Mouse (Mus musculus): ENCODE data around the gene Foxn3.

Foxn3 gene

GRCm38 (mm10) chr12:99389244-99389643, 174.1 kb downstream of the Foxn3 start:
- no peak for DNase-seq (ENCODE audit: low spot score in 2 of 2)

- no peak for DNase-seq (ENCODE audit: low spot score in 2 of 2)
Measured at GRCm38 (mm10) chr12:99385897-99386834, 177.2 kb downstream of the Foxn3 start.

DNA sequence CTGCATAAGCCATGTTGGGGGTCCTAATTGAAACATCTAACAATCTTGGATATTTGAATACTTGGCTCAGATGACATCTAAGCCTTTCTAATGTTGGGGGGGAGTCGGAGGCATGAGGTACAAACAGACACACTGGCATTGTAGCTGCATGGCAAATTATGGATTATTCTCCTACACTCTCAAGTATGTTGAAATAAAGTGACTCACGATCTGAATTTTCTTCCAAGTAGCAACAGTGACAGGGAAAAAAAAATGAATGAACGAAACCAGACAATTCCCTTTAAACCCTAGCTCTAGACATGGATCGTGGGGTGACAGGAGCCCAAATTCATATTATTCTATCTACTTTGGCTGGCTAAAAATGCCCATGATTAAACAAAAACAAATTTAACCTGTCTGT, 178.3 kb downstream of the Foxn3 start:
- DNase-seq (ENCODE audit: low spot score in 2 of 2): no peak

DNA sequence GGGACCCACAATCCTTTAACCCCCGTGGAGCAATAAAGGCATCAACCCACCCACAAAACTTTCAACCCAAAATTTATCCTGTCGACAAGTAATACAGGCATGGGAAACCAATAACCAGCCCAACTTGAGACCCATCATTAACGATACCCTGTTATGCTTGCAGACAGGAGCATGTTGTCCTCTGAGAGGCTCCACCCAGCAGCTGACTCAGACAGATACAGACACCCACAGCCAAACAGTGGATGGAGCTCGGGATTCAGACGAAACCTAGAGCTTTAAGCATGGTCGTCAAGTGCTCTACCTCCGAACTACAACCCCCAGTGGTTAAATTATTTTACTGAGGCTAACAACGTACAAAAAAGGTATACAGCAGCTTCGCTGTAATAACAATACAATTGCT, 182.1 kb downstream of the Foxn3 start:
- DNase-seq (ENCODE audit: low spot score in 2 of 2): no peak

GRCm38 (mm10) chr12:99380855-99381262, 182.5 kb downstream of the Foxn3 start:
- no peak for DNase-seq (ENCODE audit: low spot score in 2 of 2)

DNA sequence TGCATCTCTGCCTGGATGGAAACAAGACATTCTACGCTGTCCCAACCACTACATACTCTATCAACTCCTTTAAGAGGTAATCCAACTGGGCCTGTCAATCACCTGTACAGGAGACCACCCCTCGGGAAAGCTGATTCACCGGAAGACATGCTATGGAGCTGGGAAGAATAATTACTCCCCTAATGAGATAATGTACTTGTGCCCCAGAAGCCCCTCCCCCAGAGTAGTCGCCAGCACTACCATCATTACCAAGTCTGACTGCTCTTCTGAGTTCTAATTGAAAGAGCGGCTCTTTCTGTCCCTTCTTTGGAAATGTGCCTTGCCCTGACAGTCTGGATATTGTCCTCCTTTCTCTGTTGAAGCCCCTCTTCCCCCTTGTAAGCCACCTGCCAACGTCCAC, 183.3 kb downstream of the Foxn3 start:
- no peak for DNase-seq (ENCODE audit: low spot score in 2 of 2)

- DNase-seq (ENCODE audit: low spot score in 2 of 2): no peak
Measured at GRCm38 (mm10) chr12:99378284-99378683, 185.1 kb downstream of the Foxn3 start.

DNA sequence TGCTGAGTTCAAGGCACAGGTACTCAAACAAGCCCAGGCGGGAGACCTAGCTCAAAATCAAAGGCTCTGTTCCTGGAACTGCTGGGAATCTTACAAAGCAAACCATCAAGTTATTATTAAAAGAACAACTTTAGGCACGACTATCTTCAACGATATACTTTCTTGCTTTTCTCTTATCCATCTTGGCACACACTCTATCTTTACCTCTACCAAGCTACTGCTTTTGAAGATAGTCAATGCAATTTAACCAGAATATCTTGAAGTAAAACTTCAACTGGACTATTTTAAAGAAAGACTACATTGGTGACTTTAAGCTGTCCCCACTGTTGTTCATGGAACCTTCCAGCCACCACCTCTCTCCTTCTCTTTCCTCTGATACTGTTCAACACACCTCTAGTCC, 185.7 kb downstream of the Foxn3 start:
- DNase-seq (ENCODE audit: low spot score in 2 of 2): no peak

GRCm38 (mm10) chr12:99377069-99377468, 186.3 kb downstream of the Foxn3 start:
- DNase-seq (ENCODE audit: low spot score in 2 of 2): no peak

DNA sequence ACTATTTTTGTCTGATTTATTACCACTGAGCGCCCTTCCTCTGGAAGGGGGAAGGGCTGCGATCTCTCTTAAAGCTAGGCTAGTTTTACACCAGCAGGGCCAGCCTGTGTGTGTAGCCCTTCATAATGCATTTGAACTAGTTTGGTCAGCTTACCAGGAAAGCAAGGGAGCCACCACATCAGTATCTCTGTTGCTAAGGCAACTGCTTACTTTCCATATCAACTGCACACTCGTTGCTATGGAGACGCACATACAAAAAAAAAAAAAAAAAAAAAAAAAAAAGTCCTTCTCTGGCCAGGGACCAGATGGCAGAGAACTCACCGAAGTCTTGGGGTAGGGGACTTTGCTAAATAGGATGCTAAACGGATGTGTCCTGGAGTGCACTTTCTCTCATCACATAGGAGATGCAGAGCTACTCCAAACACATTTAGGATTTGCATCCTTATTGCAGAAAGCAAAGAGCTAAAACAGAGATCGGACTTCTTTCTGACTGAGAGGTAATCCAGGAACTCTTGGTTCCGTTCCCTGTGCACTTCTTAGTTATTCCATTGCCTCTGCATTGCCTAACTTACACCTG, 187.4 kb downstream of the Foxn3 start:
- DNase-seq (ENCODE audit: low spot score in 2 of 2): no peak

- no peak for DNase-seq (ENCODE audit: low spot score in 2 of 2)
Measured at GRCm38 (mm10) chr12:99375426-99375825, 188.0 kb downstream of the Foxn3 start.

DNA sequence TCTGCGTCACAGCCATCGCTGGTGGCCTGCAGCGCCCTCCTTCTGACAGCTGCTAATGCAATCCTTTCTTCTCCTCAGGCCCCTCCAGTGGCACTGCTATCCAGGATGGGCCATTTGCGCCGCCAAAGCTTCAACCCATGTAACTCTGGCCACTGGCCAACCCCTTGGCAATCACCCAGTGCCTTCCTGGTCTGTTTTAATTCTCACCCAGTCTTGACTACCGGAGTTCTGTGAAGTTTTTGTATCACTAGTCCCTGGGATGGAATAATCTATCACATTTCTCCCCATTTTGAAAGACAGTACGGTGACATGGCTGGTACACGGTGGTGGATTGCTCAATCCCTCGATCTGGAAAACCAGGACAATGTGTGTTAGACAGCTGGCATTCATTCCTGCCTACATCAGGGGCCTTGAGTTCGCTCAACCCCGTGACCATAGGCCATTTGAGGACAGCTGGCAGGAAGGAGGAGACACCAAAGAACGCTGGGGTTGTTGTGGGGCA, 189.2 kb downstream of the Foxn3 start:
- DNase-seq (ENCODE audit: low spot score in 2 of 2): no peak

- no peak for DNase-seq (ENCODE audit: low spot score in 2 of 2)
Measured at GRCm38 (mm10) chr12:99373584-99373983, 189.8 kb downstream of the Foxn3 start.

GRCm38 (mm10) chr12:99371500-99371899, 191.9 kb downstream of the Foxn3 start:
- DNase-seq (ENCODE audit: low spot score in 2 of 2): no peak

DNA sequence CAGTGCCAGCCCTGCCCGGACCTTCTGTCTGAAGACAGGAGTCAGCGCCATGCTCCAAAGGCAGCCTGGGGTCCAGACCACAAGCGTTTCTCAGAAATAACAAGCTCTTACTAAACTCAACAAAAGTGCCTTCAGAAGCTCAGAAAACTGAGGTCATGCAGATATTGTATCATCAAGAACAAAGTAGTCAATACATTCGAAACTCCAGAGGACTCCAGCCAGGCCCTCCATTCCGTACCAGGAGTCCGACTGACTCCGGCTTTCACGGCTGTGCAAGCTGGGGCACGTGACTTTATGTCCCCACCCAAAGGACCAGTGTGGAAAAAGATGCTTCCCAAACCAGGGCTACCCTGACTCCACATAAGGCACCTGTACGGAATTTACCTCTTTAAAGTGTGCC, 195.1 kb downstream of the Foxn3 start:
- DNase-seq (ENCODE audit: low spot score in 2 of 2): no peak

DNA sequence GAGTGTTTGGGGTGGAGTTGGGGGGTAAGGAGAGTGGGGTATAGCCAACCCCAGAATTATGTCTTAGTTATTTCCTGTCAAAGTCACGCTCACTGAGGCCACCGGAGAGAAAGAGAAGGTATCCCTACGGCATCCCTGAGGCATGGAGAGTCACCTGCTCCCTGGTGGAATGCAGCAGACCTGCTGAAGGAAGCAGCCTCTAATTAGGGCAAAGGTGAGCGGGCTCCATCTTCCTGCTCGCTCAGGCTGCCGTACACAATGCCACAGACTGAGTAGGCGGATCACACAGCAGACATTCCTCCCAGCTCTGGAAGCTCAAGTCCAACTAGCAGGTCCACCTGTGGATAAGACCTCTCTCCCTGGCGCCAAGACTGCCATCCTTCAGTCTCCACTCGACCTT, 197.4 kb downstream of the Foxn3 start:
- DNase-seq (ENCODE audit: low spot score in 2 of 2): no peak

DNA sequence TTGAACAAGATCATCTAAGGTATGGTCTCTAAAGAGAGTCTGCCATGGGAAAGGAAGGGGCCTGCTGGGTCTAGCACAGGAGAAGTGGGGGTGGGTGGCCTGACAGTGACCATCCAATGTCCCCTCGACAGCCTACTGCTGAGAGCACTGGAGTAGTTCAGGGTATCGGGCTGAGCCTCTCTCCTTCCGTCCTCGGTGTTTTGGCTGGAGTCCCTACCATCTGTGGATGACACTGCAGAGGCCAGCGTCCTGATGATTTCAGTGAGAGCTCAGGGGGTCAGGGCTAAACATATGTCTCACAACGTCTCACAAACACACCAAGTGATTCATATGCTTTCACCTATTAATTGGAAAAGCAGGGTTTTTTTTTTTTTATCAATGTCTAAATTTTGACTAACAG, 199.2 kb downstream of the Foxn3 start:
- DNase-seq (ENCODE audit: low spot score in 2 of 2): no peak

DNA sequence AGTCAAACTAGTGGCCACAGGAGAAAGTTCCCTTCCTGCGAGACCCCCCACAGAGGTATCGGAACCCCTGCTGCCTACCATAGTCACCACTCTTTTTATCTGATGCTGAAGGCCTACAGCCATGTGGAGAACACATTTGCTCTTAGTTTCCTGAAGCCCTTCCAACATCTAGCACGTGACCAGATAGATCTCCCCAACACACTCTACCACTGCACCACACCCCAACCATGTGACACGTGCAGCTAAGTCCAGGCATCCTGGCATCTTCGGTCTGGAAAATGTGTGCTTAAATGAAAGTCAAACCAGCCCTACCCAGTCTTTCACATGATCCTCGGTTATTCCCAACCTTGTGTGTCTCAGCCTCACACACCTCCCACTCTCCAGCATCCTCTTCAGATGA, 200.4 kb downstream of the Foxn3 start:
- no peak for DNase-seq (ENCODE audit: low spot score in 2 of 2)

GRCm38 (mm10) chr12:99361752-99362132, 201.6 kb downstream of the Foxn3 start:
- no peak for DNase-seq (ENCODE audit: low spot score in 2 of 2)

DNA sequence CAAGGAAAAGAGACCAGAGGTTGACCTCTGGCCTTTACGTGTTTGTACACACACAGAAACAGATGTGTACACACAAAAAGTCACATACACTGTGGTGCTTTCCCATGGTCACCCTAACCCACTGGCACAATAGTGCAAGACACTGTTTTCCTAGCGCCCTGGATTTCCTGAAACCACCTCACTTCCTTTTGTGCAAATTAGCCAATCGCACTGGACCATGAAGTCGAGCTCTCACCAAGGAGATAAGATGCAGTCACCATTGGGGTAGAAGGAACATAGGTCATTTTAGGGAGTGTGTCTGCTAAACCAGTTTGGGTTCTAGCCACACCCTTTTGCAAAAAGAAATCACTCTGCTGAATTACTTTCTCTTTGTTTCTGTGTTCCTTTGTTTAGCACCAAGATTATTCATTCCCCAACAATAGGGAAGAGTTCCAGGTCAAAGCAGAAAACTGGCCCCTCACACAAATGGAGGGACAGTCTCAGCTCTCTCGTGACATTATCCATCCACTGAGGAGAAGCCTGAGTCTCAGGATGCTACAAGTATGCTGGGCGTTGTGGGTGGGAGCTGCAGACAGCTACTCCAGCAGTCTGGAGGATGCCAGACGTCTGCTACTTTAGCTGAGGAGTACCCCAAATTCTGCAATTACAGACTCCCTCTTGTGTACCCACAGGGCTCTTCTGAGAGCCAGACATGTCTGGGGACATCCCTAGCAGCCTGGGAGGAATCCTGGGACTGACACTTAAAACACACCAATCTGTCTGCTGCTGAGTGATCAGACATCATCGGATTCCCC, 202.2 kb downstream of the Foxn3 start:
- DNase-seq (ENCODE audit: low spot score in 2 of 2): no peak

DNA sequence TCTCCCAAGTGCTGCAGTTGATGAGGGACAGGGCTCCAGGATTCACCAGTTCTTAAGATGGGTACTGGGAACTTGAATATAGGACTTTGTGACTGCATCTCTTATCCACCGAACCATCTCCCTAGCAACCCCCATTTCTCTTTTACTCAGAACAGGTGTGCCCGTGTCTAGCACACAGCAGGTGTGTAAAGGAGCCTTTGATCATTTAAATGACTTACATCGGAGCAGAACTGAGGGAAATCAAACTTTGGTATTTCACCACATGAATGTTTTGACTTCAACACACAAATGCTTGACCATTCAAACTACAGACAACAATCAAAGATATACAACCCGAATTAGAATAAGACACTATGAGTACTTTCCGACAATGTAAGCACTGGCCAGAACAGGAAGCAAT, 204.7 kb downstream of the Foxn3 start:
- DNase-seq (ENCODE audit: low spot score in 2 of 2): no peak

GRCm38 (mm10) chr12:99356660-99357059, 206.7 kb downstream of the Foxn3 start:
- DNase-seq (ENCODE audit: low spot score in 2 of 2): no peak

Data from thymus, postnatal 10 days (tissue).